9 mouse cellular contexts compared by ENCODE assay signal in genomic region chr8:126514011-126514964, GRCm38 (mm10). TPM values are rescaled to one million over a fixed set of nuclear protein-coding genes. Genes with fewer than 3 reads are reported as not detected.
DNase-seq lines count a peak whose midpoint lies in the region; ATAC-seq lines count a peak whose summit lies in the region.
"Had no signal": no experiment of that assay in that cellular context is flagged by ENCODE, and none has a peak within 500 bp of the region (broad histone marks: within the 10 kb centered on the region; RNA-seq: fewer than 3 reads in every experiment).

No protein-coding gene starts in this region.

- H3K4me1 ChIP-seq in lung, embryonic 15.5 days = peaks cover 29% of the 10 kb centered on the region
- H3K4me1 ChIP-seq in forebrain, embryonic 15.5 days = peaks cover 24% of the 10 kb centered on the region

- H3K9ac ChIP-seq in lung, embryonic 15.5 days = no peak overlapping the region
- H3K9ac ChIP-seq in forebrain, embryonic 15.5 days (replicated peaks) = no peak overlapping the region

- H3K9me3 ChIP-seq in lung, embryonic 15.5 days = no peaks in the 10 kb centered on the region
- H3K9me3 ChIP-seq in forebrain, embryonic 15.5 days = no peaks in the 10 kb centered on the region

- no peaks in the 10 kb centered on the region for H3K36me3 ChIP-seq in lung, embryonic 15.5 days
- H3K36me3 ChIP-seq in forebrain, embryonic 15.5 days = no peaks in the 10 kb centered on the region

- no peaks in the 10 kb centered on the region for H3K27me3 ChIP-seq in lung, embryonic 15.5 days
- 0 out of 2 replicates have a peak, but pooled peaks cover 4% of the 10 kb centered on the region for H3K27me3 ChIP-seq in forebrain, embryonic 15.5 days

- peak; percentile 70 for DNase-seq in gastrocnemius, adult 18-20 months (ENCODE audit: low spot score)
- DNase-seq in gastrocnemius, postnatal 25 days = no peak
- DNase-seq in adrenal gland, postnatal 14 days = peak; percentile 63
- DNase-seq in heart, adult 9 months (ENCODE audit: low spot score in 2 of 2) = peak; percentile 70 to 75
- DNase-seq in urinary bladder, postnatal 36 days (ENCODE audit: low spot score in 2 of 2) = no peak
- DNase-seq in kidney, postnatal 25 days = no peak
- DNase-seq: cerebellum, adult 11 months had no signal

- 43% methylated on average over 10 of the region's 10 CpGs for WGBS in lung, embryonic 15.5 days
- WGBS in forebrain, embryonic 15.5 days = 80% methylated on average over 10 of the region's 10 CpGs

- no peak overlapping the region for H3K4me3 ChIP-seq in lung, embryonic 15.5 days
- no peak overlapping the region for H3K4me3 ChIP-seq in forebrain, embryonic 15.5 days

- peak overlapping the region; percentile 45; the same call in 1 of the 2 replicates for H3K27ac ChIP-seq in lung, embryonic 15.5 days
- no peak overlapping the region for H3K27ac ChIP-seq in forebrain, embryonic 15.5 days (replicated peaks)

- H3K4me2 ChIP-seq in lung, embryonic 15.5 days = no peak overlapping the region
- no peak overlapping the region for H3K4me2 ChIP-seq in forebrain, embryonic 15.5 days (replicated peaks)

- ATAC-seq in lung, embryonic 15.5 days (ENCODE audit: borderline replicate concordance, extremely low read depth, low FRiP score, low TSS enrichment) = peak; percentile 60
- ATAC-seq in forebrain, embryonic 15.5 days (replicated peaks) = no peak

RNA-seq across cellular contexts. Expression of gene Tarbp1, which starts 39.4 kb away (rescaled TPM):
- 1 to 10 TPM; 4.3 to 5.5 TPM for total RNA-seq in gastrocnemius, adult 18-20 months (2021)
- total RNA-seq in gastrocnemius, postnatal 25 days (2021) = 1 to 10 TPM; 4.7 to 5.5 TPM
- 9.4 and 10.0 TPM in 2 replicates for total RNA-seq in adrenal gland, postnatal 14 days (2021)
- 2.7 and 3.0 TPM in 2 replicates for polyA plus RNA-seq in lung, embryonic 15.5 days (2015; fragmentation: Nextera tagmentation; extraction: Ambion mirVana)
- polyA plus RNA-seq in forebrain, embryonic 15.5 days (2015; fragmentation: Nextera tagmentation; extraction: Ambion mirVana) = 1.6 and 1.9 TPM in 2 replicates

Comparison
In these comparisons a context has a peak if more than half of its experiments do, and no peak if none do; other contexts are left out.
1. DNase-seq: peak in gastrocnemius, adult 18-20 months (single experiment), adrenal gland, postnatal 14 days (single experiment) and heart, adult 9 months (2 of 2); none in gastrocnemius, postnatal 25 days (single experiment), urinary bladder, postnatal 36 days (0 of 2) and kidney, postnatal 25 days (0 of 2).